Mouse (Mus musculus) ES-Bruce4 (cell line): ENCODE results near the gene Fnbp4.

ENCODE experiments used
- CTCF ChIP-seq: IDR thresholded peaks from one replicate; pipeline ENCODE4 v1.8.1; 2011; ENCODE audit warnings: low read depth, low read length
- POLR2A ChIP-seq: IDR thresholded peaks from one replicate; pipeline ENCODE4 v1.8.1; 2011; ENCODE audit warnings: low read length; ENCODE audit not compliant: insufficient read depth

DNA sequence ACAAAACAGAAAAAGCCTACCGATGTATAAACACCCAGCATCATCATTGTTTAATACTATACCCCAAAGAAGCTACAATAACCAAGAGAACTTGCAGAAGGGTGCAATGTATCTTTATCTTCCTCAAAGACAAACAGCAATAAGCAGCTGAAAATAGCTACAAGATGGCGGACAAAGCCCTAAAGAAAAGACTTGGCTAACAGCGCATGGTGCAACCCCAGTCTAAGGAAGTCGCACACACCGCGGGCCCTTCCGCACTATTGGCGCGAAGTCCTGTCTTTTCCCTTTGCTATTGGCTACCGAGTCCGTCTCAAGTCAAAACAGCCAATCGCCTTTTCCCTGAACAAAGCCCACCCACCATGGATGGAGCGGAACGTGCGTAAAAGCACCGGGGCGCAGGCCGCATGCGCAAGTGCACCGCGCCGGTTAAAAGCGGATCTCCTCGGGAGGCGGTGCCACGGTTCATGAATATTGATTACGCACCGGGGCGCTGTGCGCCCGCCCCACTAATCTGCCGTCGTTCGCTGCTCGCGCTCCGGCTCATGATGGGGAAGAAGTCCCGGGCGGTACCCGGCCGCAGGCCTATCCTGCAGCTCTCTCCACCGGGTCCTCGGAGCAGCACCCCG is at the start of gene Fnbp4:
- TF ChIP-seq CTCF, result no peak
- peak; percentile 57 for TF ChIP-seq POLR2A
